Mouse (Mus musculus) heart, postnatal 0 days (tissue): ENCODE measurements around the gene Mrpl23.

Experiments used
- CTCF ChIP-seq: IDR thresholded peaks from 2 replicates; pipeline ENCODE4 v1.5.1; 2016; ENCODE audit warnings: antibody characterized with exemption, control low read depth, low read depth
- EP300 ChIP-seq: IDR thresholded peaks from 2 replicates; pipeline ENCODE4 v1.6.1; 2016; ENCODE audit warnings: antibody characterized with exemption, low read depth

GRCm38 (mm10) chr7:142496158-142496557, 36.3 kb upstream of the Mrpl23 start:
- TF ChIP-seq CTCF (no peak), EP300 (no peak)
